Mouse (Mus musculus) forebrain, embryonic 16.5 days (tissue): Measurements from ENCODE around the gene Agfg2. TPM values are rescaled to one million over a fixed set of nuclear protein-coding genes. Genes with fewer than 3 reads are reported as not detected.

Source experiments
- ATAC-seq: fragments of 200-750 bp; cut with Nextera tagmentation; 2 replicates; pipeline ENCODE4 v1.8.0; 2017; ENCODE audit warnings: mild to moderate bottlenecking, moderate library complexity
- H3K27ac ChIP-seq: fragments of 300-500 bp; sonication (generic); 2 replicates; pipeline ENCODE4 v1.5.1; 2014; ENCODE audit warnings: low read length, control low read depth
- H3K27me3 ChIP-seq: fragments of 300-500 bp; sonication (generic); replicated peaks from 2 replicates; pipeline ENCODE4 v1.6.1; 2014; ENCODE audit warnings: low read length; ENCODE audit not compliant: control insufficient read depth, insufficient read depth
- H3K36me3 ChIP-seq: fragments of 300-500 bp; sonication (generic); 2 replicates; pipeline ENCODE4 v1.6.1; 2014; ENCODE audit not compliant: control insufficient read depth, insufficient read depth
- H3K4me1 ChIP-seq: fragments of 300-500 bp; sonication (generic); replicated peaks from 2 replicates; pipeline ENCODE4 v1.6.1; 2014; ENCODE audit warnings: low read length; ENCODE audit not compliant: control insufficient read depth, insufficient read depth
- H3K4me2 ChIP-seq: fragments of 300-500 bp; sonication (generic); 2 replicates; pipeline ENCODE4 v1.6.1; 2014; ENCODE audit warnings: mild to moderate bottlenecking, low read length, control low read depth
- H3K4me3 ChIP-seq: fragments of 300-500 bp; sonication (generic); replicated peaks from 2 replicates; pipeline ENCODE4 v1.5.1; 2014; ENCODE audit warnings: mild to moderate bottlenecking, low read length, control low read depth
- H3K9ac ChIP-seq: fragments of 300-500 bp; sonication (generic); replicated peaks from 2 replicates; pipeline ENCODE4 v1.6.1; 2014; ENCODE audit warnings: low read depth, low read length, control low read depth
- H3K9me3 ChIP-seq: fragments of 300-500 bp; sonication (generic); 2 replicates; pipeline ENCODE4 v1.6.1; 2016; ENCODE audit warnings: low read length; ENCODE audit not compliant: control insufficient read depth
- WGBS: fragments of 180-500 bp; shearing (Covaris S2); extraction: QIAGEN DNeasy Blood & Tissue Kit; methylation state at CpG from one replicate; pipeline ENCODE4 v1.1.7; 2014; 5-methylcytosine and 5-hydroxymethylcytosine counted together
- polyA plus RNA-seq: library from polyadenylated mRNA; unstranded; fragments of >200 nt; fragmentation: Nextera tagmentation; extraction: Ambion mirVana; gene quantifications from 2 replicates; pipeline ENCODE4 v1.2.1, GENCODE M21; 2015

Gene Agfg2
- polyA plus RNA-seq, 1 experiment from 2014 or later = 21.2 TPM

GRCm38 (mm10) chr5:137609292-137609691 is 75.2 kb downstream of the Agfg2 start:
- Histone ChIP-seq H3K4me3 (no peak overlapping the region), H3K36me3 (no peaks in the 10 kb centered on the region), H3K27ac (no peak overlapping the region), H3K4me1 (0 out of 2 replicates have a peak, but pooled peaks cover 2% of the 10 kb centered on the region), H3K9me3 (no peaks in the 10 kb centered on the region), H3K9ac (no peak overlapping the region), H3K4me2 (no peak overlapping the region), H3K27me3 (no peaks in the 10 kb centered on the region; the same call in 1 of the 2 replicates)
- ATAC-seq = no peak
- WGBS = 60% methylated on average over 3 of the region's 3 CpGs

GRCm38 (mm10) chr5:137608654-137609190 is 75.8 kb downstream of the Agfg2 start:
- ATAC-seq = no peak
- Histone ChIP-seq H3K9me3 (no peaks in the 10 kb centered on the region), H3K4me3 (no peak overlapping the region), H3K4me2 (peak overlapping the region; percentile 28), H3K36me3 (no peaks in the 10 kb centered on the region), H3K27me3 (no peaks in the 10 kb centered on the region; the same call in 1 of the 2 replicates), H3K4me1 (0 out of 2 replicates have a peak, but pooled peaks cover 2% of the 10 kb centered on the region), H3K27ac (no peak overlapping the region), H3K9ac (0 out of 2 replicates have a peak overlapping the region, but pooled peaks have one; percentile 3)
- 22% methylated on average over 23 of the region's 23 CpGs for WGBS

- WGBS = 11% methylated on average over 24 of the region's 26 CpGs
- Histone ChIP-seq H3K4me3 (no peak overlapping the region), H3K9ac (0 out of 2 replicates have a peak overlapping the region, but pooled peaks have one; percentile 3)
Measured at GRCm38 (mm10) chr5:137607860-137608653, 76.5 kb downstream of the Agfg2 start.

GRCm38 (mm10) chr5:137601365-137601729 is 83.2 kb downstream of the Agfg2 start:
- H3K27ac ChIP-seq = no peak overlapping the region
- peak overlapping the region; percentile 20 for H3K9ac ChIP-seq
- peak overlapping the region; percentile 65 for H3K4me3 ChIP-seq
- H3K36me3 ChIP-seq = no peaks in the 10 kb centered on the region
- peak overlapping the region; percentile 61 for H3K4me2 ChIP-seq
- H3K4me1 ChIP-seq = peaks cover 27% of the 10 kb centered on the region
- no peak for ATAC-seq
- H3K9me3 ChIP-seq = no peaks in the 10 kb centered on the region
- WGBS = under 1% methylated on average over 22 of the region's 22 CpGs
- H3K27me3 ChIP-seq = no peaks in the 10 kb centered on the region

More at GRCm38 (mm10) chr5:137607860-137608653, 76.5 kb downstream of the Agfg2 start:
- no peaks in the 10 kb centered on the region for H3K9me3 ChIP-seq
- peak overlapping the region; percentile 28 for H3K4me2 ChIP-seq
- H3K27ac ChIP-seq = no peak overlapping the region
- H3K27me3 ChIP-seq = no peaks in the 10 kb centered on the region; the same call in 1 of the 2 replicates
- peaks cover 2% of the 10 kb centered on the region; the same call in 1 of the 2 replicates for H3K4me1 ChIP-seq
- ATAC-seq = no peak
- no peaks in the 10 kb centered on the region for H3K36me3 ChIP-seq

GRCm38 (mm10) chr5:137600619-137601364 is 83.7 kb downstream of the Agfg2 start, which contains the start of gene Mospd3:
Mospd3 (minus strand) TSS chr5:137601058.
- Histone ChIP-seq H3K36me3 (no peaks in the 10 kb centered on the region), H3K4me1 (peaks cover 27% of the 10 kb centered on the region), H3K27me3 (no peaks in the 10 kb centered on the region), H3K4me2 (peak within 1 kb of the TSS; percentile 95), H3K27ac (peak within 1 kb of the TSS; percentile 81), H3K9ac (peak within 1 kb of the TSS; percentile 70), H3K4me3 (peak within 1 kb of the TSS; percentile 65), H3K9me3 (no peaks in the 10 kb centered on the region)
- WGBS = under 1% methylated on average over 41 of the region's 41 CpGs
- ATAC-seq = peak; percentile 97

Other genes with a start within 250 kb of the Agfg2 start
- 0.05 and 0.15 TPM in 2 replicates for gene Zan, start 207.7 kb downstream of the Agfg2 start, polyA plus RNA-seq
- gene Pop7, start 182.2 kb downstream of the Agfg2 start, polyA plus RNA-seq = 66.8 and 74.7 TPM in 2 replicates
- gene Gigyf1, start 166.2 kb downstream of the Agfg2 start, polyA plus RNA-seq = 16.5 and 20.2 TPM in 2 replicates
- gene Epo, start 151.5 kb downstream of the Agfg2 start, polyA plus RNA-seq = not detected in 2 replicates
- gene Gnb2, start 151.2 kb downstream of the Agfg2 start, polyA plus RNA-seq = 498 and 517 TPM in 2 replicates
- 254 and 298 TPM in 2 replicates for gene Actl6b, start 131.2 kb downstream of the Agfg2 start, polyA plus RNA-seq
- gene Tfr2, start 114.9 kb downstream of the Agfg2 start, polyA plus RNA-seq = 2.3 and 3.1 TPM in 2 replicates
- gene Mospd3, start 83.7 kb downstream of the Agfg2 start, polyA plus RNA-seq = 43.5 and 43.7 TPM in 2 replicates
- 10.6 and 18.3 TPM in 2 replicates for gene Pcolce, start 70.9 kb downstream of the Agfg2 start, polyA plus RNA-seq
- 0.23 and 0.25 TPM in 2 replicates for gene Fbxo24, start 55.7 kb downstream of the Agfg2 start, polyA plus RNA-seq
- gene Lrch4, start 55.6 kb downstream of the Agfg2 start, polyA plus RNA-seq = 19.1 and 19.3 TPM in 2 replicates
- gene Gm20605, start 55.6 kb downstream of the Agfg2 start, polyA plus RNA-seq = 5.1 and 8.7 TPM in 2 replicates
- 5.2 and 10.4 TPM in 2 replicates for gene Sap25, start 43.4 kb downstream of the Agfg2 start, polyA plus RNA-seq
- 0.09 TPM in 1 of 2 replicates, not detected in the other for gene Irs3, start 39.0 kb downstream of the Agfg2 start, polyA plus RNA-seq
- gene Nyap1, start 56.9 kb upstream of the Agfg2 start, polyA plus RNA-seq = 52.3 and 59.8 TPM in 2 replicates
- 69.1 and 72.2 TPM in 2 replicates for gene Tsc22d4, start 61.0 kb upstream of the Agfg2 start, polyA plus RNA-seq
- 28.7 and 34.4 TPM in 2 replicates for gene Ppp1r35, start 94.1 kb upstream of the Agfg2 start, polyA plus RNA-seq
- 10.2 and 11.9 TPM in 2 replicates for gene Mepce, start 102.9 kb upstream of the Agfg2 start, polyA plus RNA-seq
- gene Zcwpw1, start 103.1 kb upstream of the Agfg2 start, polyA plus RNA-seq = 11.1 and 11.2 TPM in 2 replicates
- not detected in 2 replicates for gene Pilra, start 151.6 kb upstream of the Agfg2 start, polyA plus RNA-seq
- not detected in 2 replicates for gene Pilrb1, start 173.4 kb upstream of the Agfg2 start, polyA plus RNA-seq
- gene Pilrb2, start 187.1 kb upstream of the Agfg2 start, polyA plus RNA-seq = not detected in 2 replicates
- not detected in 2 replicates for gene Cyp3a13, start 236.9 kb upstream of the Agfg2 start, polyA plus RNA-seq